Mouse (Mus musculus) CH12.LX (cell line): Measurements from ENCODE around the gene Nlrp1a.

Experiments used
- CTCF ChIP-seq, 2 experiments: IDR thresholded peaks in 1 of 2; conservative IDR thresholded peaks in 1 of 2; 2 replicates each; pipeline ENCODE4 v1.5.1; 2011 to 2012; ENCODE audit warnings: low read depth in 2 of 2, low read length in 2 of 2, improper control_type of control experiment in 1 of 2, inconsistent platforms in 1 of 2, mild to moderate bottlenecking in 1 of 2, moderate library complexity in 1 of 2
- EP300 ChIP-seq: IDR thresholded peaks from 2 replicates; pipeline ENCODE4 v1.6.1; 2011; ENCODE audit warnings: low read length, improper control_type of control experiment
- ETS1 ChIP-seq: conservative IDR thresholded peaks from 2 replicates; pipeline ENCODE4 v1.6.1; 2012; ENCODE audit warnings: low read depth, mild to moderate bottlenecking, inconsistent platforms, low read length, improper control_type of control experiment, moderate library complexity
- JUND ChIP-seq: conservative IDR thresholded peaks from 2 replicates; pipeline ENCODE4 v1.6.1; 2011; ENCODE audit warnings: low read depth, low read length, improper control_type of control experiment
- PAX5 ChIP-seq: IDR thresholded peaks from 2 replicates; pipeline ENCODE4 v1.6.1; 2012; ENCODE audit warnings: low read length, inconsistent platforms, mixed read lengths
- POLR2A ChIP-seq: IDR thresholded peaks from 2 replicates; pipeline ENCODE4 v1.6.1; 2011; ENCODE audit warnings: low read depth, mild to moderate bottlenecking, improper control_type of control experiment, low read length
- POLR2AphosphoS2 ChIP-seq: IDR thresholded peaks from 2 replicates; pipeline ENCODE4 v1.6.1; 2011; ENCODE audit warnings: low read depth, low read length, improper control_type of control experiment
- TBP ChIP-seq: conservative IDR thresholded peaks from 2 replicates; pipeline ENCODE4 v1.6.1; 2011; ENCODE audit warnings: low read depth, low read length, improper control_type of control experiment
- TCF12 ChIP-seq: IDR thresholded peaks from 2 replicates; pipeline ENCODE4 v1.6.1; 2014; ENCODE audit warnings: low read depth, mild to moderate bottlenecking, inconsistent platforms, low read length, improper control_type of control experiment
- UBTF ChIP-seq: IDR thresholded peaks from 2 replicates; pipeline ENCODE4 v1.6.1; 2012; ENCODE audit warnings: low read depth, mild to moderate bottlenecking, inconsistent platforms, low read length, improper control_type of control experiment, moderate library complexity
- USF1 ChIP-seq: IDR thresholded peaks from 2 replicates; pipeline ENCODE4 v1.6.1; 2014; ENCODE audit warnings: low read depth, mild to moderate bottlenecking, inconsistent platforms, low read length, improper control_type of control experiment
- ZC3H11A ChIP-seq: IDR thresholded peaks from 2 replicates; pipeline ENCODE4 v1.6.1; 2012; ENCODE audit warnings: low read depth, mild to moderate bottlenecking, inconsistent platforms, low read length, improper control_type of control experiment
- ZMIZ1 ChIP-seq: IDR thresholded peaks from 2 replicates; pipeline ENCODE4 v1.6.1; 2012; ENCODE audit warnings: low read depth, mild to moderate bottlenecking, inconsistent platforms, low read length, improper control_type of control experiment

DNA sequence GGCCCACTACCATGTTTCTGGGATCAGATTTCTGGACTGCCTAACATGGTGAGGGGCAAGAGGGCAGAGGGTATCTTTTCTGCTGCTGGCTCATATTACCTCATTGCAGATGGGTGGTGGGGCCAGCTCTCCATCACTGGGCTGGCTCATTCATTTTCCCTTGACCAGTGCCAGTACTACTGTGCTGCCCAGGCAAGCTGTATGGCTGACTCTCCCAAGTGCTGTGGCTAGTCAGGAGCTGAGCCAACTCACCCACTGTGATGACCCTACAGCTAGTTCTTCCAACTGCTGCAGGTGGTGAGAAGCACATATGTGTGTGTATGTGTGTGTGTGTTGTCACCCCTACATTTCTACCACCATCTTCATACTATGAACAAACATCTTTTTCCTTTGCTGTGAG, 40.6 kb downstream of the Nlrp1a start:
- TF ChIP-seq TBP (no peak), USF1 (no peak), EP300 (no peak), JUND (no peak), CTCF (conservative IDR thresholded peaks at IDR 0.05 in 1 of 2, IDR thresholded peaks at IDR 0.05 in 1 of 2; ENCODE audit: low read depth in 2 of 2, low read length in 2 of 2) (no peak), POLR2AphosphoS2 (no peak), UBTF (no peak), ZC3H11A (no peak), ZMIZ1 (no peak), ETS1 (no peak), TCF12 (no peak), POLR2A (no peak), PAX5 (no peak)
